8 mouse cellular contexts compared by ENCODE assay signal in the genomic region with DNA sequence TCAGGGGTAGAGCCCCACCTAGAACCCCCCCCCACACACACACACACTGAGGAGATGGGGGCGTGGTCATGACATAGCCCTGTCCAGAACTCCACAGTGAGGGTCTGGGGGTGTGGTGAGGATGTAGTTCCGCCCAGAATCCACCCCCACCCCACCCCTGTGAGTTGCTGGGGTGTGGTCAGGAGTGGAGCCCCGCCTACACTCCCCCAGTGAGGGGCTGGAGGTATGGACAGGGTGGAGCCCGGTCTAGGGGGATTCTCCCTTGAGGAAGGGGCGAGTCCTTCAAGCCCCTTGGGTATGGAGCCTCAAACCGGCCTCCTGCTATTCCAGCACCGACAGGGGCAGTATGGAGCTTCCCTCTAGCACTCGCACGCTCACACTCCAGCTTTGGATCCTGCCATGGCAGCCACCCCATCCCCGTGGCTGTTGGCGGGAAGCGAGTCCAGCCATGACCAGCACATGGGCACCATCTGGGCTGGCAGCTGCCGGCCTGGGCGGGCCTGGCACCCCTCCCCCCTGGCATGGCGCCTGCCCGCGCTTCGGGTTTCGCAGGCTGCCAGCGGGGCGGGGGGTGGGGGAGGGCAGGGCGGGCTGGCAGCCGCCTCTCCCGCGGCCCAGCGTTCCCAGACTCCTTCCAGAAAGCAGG. TPM values are rescaled to one million over a fixed set of nuclear protein-coding genes. Genes with fewer than 3 reads are reported as not detected.
DNase-seq lines count a peak whose midpoint lies in the region; TF ChIP-seq lines count a peak whose summit lies in the region.

No protein-coding gene starts in this region.

- intact Hi-C loops in heart, postnatal 25 days (cut with DNase I), result no loop called here

- peak overlapping the region; percentile 52 to 59; a peak in 3 of 4 replicates for H3K4me3 ChIP-seq in ES-E14 (ENCODE audit: insufficient read depth in 1 of 2, low read depth in 1 of 2, low read length in 2 of 2, poor library complexity in 1 of 2, severe bottlenecking in 1 of 2)
- peak overlapping the region; percentile 43 for H3K4me3 ChIP-seq in olfactory bulb, adult 2 months (ENCODE audit: insufficient read depth, low read depth, low read length)

- H3K4me1 ChIP-seq in ES-E14 (ENCODE audit: control insufficient read depth in 2 of 2, insufficient read depth in 2 of 2, low read length in 2 of 2, poor library complexity in 1 of 2), result peaks cover 8 to 69% of the 10 kb centered on the region in 2 experiments
- H3K4me1 ChIP-seq in olfactory bulb, adult 2 months (ENCODE audit: control insufficient read depth, insufficient read depth, low read length), result peaks cover 95% of the 10 kb centered on the region

- peak; percentile 81 for DNase-seq in ES-E14 (ENCODE audit: low read depth, low spot score)
- peak; percentile 97 for DNase-seq in cerebellum, adult 9-10 months
- peak; percentile 75 for DNase-seq in forelimb bud, embryonic 11.5 days (ENCODE audit: low read depth, low spot score)
- peak; percentile 83 for DNase-seq in heart, postnatal 25 days (ENCODE audit: low spot score)
- DNase-seq in layer of hippocampus, adult 18-20 months (ENCODE audit: low spot score in 2 of 2), result peak; percentile 85 to 87
- peak; percentile 84 to 89 for DNase-seq in lung, adult 18-20 months
- peak; percentile 78 for DNase-seq in yolk sac, embryonic 10.5 days (ENCODE audit: low spot score)

- H3K9ac ChIP-seq in ES-E14 (ENCODE audit: insufficient read depth, low read depth, low read length, poor library complexity, severe bottlenecking), result peak overlapping the region; percentile 56

- peaks cover 3% of the 10 kb centered on the region; the same call in 1 of the 2 replicates for H3K36me3 ChIP-seq in ES-E14 (ENCODE audit: control insufficient read depth, insufficient read depth, low read length, poor library complexity, severe bottlenecking)

- in situ Hi-C loops in ES-E14 (cut with MboI; ENCODE audit: low sequenced_read_pairs in 2 of 2, unreplicated experiment in 2 of 2), result no loop called here

- no peak overlapping the region; the same call in 1 of the 2 replicates for H3K27ac ChIP-seq in ES-E14 (ENCODE audit: insufficient read depth, low read depth, low read length, poor library complexity, severe bottlenecking)
- peak overlapping the region; percentile 80 for H3K27ac ChIP-seq in olfactory bulb, adult 2 months (ENCODE audit: insufficient read depth, low read depth, low read length)

- no peaks in the 10 kb centered on the region for H3K9me3 ChIP-seq in ES-E14 (ENCODE audit: control insufficient read depth, insufficient read depth, low read depth, low read length)

- WGBS in olfactory bulb, adult 2 months, result 2% methylated on average over 26 of the region's 26 CpGs

- peak; percentile 47; the same call in 1 of the 2 replicates for TF ChIP-seq CTCF in olfactory bulb, adult 2 months (IDR thresholded peaks at IDR 0.05; ENCODE audit: insufficient read depth, low read depth, low read length)

- no peak for TF ChIP-seq POLR2A in olfactory bulb, adult 2 months (IDR thresholded peaks at IDR 0.05; ENCODE audit: insufficient read depth, low read depth, low read length)

TF ChIP-seq in ES-E14, 5 proteins besides CTCF, POLR2A, EP300 and RAD21:
- TF ChIP-seq CHD2 (IDR thresholded peaks at IDR 0.05; ENCODE audit: low read depth, low read length) (no peak), HCFC1 (IDR thresholded peaks at IDR 0.05; ENCODE audit: borderline replicate concordance, insufficient read depth, low read length) (no peak), ZC3H11A (IDR thresholded peaks at IDR 0.05; ENCODE audit: borderline replicate concordance, low read depth, low read length) (no peak), ZNF384 (IDR thresholded peaks at IDR 0.05; ENCODE audit: low read depth, low read length) (no peak), MAFK (IDR thresholded peaks at IDR 0.05; ENCODE audit: insufficient read depth, low read depth, low read length) (no peak)

RNA-seq across cellular contexts. Expression of a gene that starts 23.9 kb away (rescaled TPM):
- total RNA-seq in ES-E14 (2012; rRNA removed), result 1.7 TPM in 2 replicates
- total RNA-seq in heart, postnatal 25 days (2021), result 1 to 10 TPM; 2.0 TPM
- 1 to 10 TPM; 1.8 to 2.4 TPM for total RNA-seq in layer of hippocampus, adult 18-20 months (2021)
- not detected in 2 replicates for polyA plus RNA-seq in olfactory bulb, adult 2 months (2012; ENCODE audit: insufficient read depth, insufficient read length, low replicate concordance, missing spikeins)

RNA-seq across cellular contexts. Expression of a gene that starts 27.9 kb away (rescaled TPM):
- total RNA-seq in ES-E14 (2012; rRNA removed), result 2.5 and 2.7 TPM in 2 replicates
- total RNA-seq in heart, postnatal 25 days (2021), result under 1 TPM in 1 of 2 experiments, not detected in 1; 0.70 TPM
- total RNA-seq in layer of hippocampus, adult 18-20 months (2021), result 1 to 10 TPM; 4.2 to 6.9 TPM
- not detected in 2 replicates for polyA plus RNA-seq in olfactory bulb, adult 2 months (2012; ENCODE audit: insufficient read depth, insufficient read length, low replicate concordance, missing spikeins)

RNA-seq across cellular contexts. Expression of a gene that starts 32.4 kb away (rescaled TPM):
- total RNA-seq in ES-E14 (2012; rRNA removed), result 1.1 and 1.8 TPM in 2 replicates
- total RNA-seq in heart, postnatal 25 days (2021), result under 1 TPM; 0.61 to 0.78 TPM
- total RNA-seq in layer of hippocampus, adult 18-20 months (2021), result 1 to 10 TPM; 4.1 to 4.8 TPM
- not detected in 2 replicates for polyA plus RNA-seq in olfactory bulb, adult 2 months (2012; ENCODE audit: insufficient read depth, insufficient read length, low replicate concordance, missing spikeins)

RNA-seq across cellular contexts. Expression of a gene that starts 32.5 kb away (rescaled TPM):
- 168 and 183 TPM in 2 replicates for total RNA-seq in ES-E14 (2012; rRNA removed)
- 10 to 100 TPM; 52.0 to 56.2 TPM for total RNA-seq in heart, postnatal 25 days (2021)
- 10 to 100 TPM; 82.0 to 82.9 TPM for total RNA-seq in layer of hippocampus, adult 18-20 months (2021)
- not detected in 2 replicates for polyA plus RNA-seq in olfactory bulb, adult 2 months (2012; ENCODE audit: insufficient read depth, insufficient read length, low replicate concordance, missing spikeins)

RNA-seq across cellular contexts. Expression of a gene that starts 38.4 kb away (rescaled TPM):
- total RNA-seq in ES-E14 (2012; rRNA removed), result 63.0 and 94.5 TPM in 2 replicates
- 10 to 100 TPM; 27.7 to 32.3 TPM for total RNA-seq in heart, postnatal 25 days (2021)
- 10 to 100 TPM; 70.8 to 72.5 TPM for total RNA-seq in layer of hippocampus, adult 18-20 months (2021)
- not detected in 2 replicates for polyA plus RNA-seq in olfactory bulb, adult 2 months (2012; ENCODE audit: insufficient read depth, insufficient read length, low replicate concordance, missing spikeins)
